In the genomic region with DNA sequence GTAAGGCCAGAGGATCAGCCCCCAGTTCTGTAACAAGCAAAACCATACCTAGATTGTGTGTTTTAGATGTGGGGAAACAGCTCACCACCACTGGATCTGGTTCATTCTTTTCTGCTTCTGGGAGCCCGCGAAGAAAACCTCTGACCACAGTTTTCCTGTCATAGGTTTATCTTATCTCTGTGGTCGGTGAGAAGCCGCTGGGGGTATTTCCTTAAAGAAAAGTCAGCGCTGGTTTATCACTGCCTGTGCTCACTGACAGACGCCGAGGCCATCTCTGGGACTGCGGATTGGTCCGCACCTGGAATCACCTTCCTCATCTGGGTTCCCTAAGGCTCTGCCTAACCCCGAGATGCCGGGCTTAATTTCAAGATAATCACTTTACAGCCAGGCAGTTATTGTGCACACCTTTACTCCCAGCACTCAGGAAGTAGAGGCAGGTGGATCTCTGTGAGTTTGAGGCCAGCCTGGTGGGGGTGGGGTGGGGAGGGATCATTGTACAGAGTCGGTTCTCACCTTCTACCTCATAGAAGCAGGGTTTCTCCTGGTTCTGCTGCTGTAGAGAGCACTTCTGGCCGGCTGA, we compare ENCODE assay signal across 24 mouse cellular contexts. TPM values are rescaled to one million over a fixed set of nuclear protein-coding genes. Genes with fewer than 3 reads are reported as not detected.
A peak's percentile ranks its signal among the peaks of the same experiment; 100 is the strongest.
DNase-seq lines count a peak whose midpoint lies in the region; ATAC-seq lines count a peak whose summit lies in the region.
"Had no signal": no experiment of that assay in that cellular context is flagged by ENCODE, and none has a peak within 500 bp of the region (broad histone marks: within the 10 kb centered on the region; RNA-seq: fewer than 3 reads in every experiment).

No protein-coding gene starts in this region.

- peak; percentile 14 for DNase-seq in midbrain, embryonic 11.5 days (ENCODE audit: low spot score, missing footprints)
- no peak for DNase-seq in midbrain, embryonic 14.5 days
- peak; percentile 7 to 39 for DNase-seq in thymus, adult 18-20 months
- no peak for DNase-seq in adrenal gland, adult 2 months
- DNase-seq in urinary bladder, postnatal 25 days (ENCODE audit: low spot score) = no peak
- DNase-seq in gastrocnemius, postnatal 14 days = no peak
- DNase-seq: adrenal gland, postnatal 25 days; cerebellum, adult 9-10 months; heart, postnatal 36 days; liver, postnatal 0 days; lung, postnatal 36 days; spleen, adult 18-20 months had no signal

- ATAC-seq in midbrain, embryonic 11.5 days (ENCODE audit: low FRiP score) = no peak
- no peak for ATAC-seq in midbrain, embryonic 14.5 days (ENCODE audit: low FRiP score, low TSS enrichment)
- ATAC-seq in inflammation-experienced regulatory T-cells, adult 6 months = peak; percentile 85
- no peak for ATAC-seq in heart, embryonic 11.5 days (replicated peaks; ENCODE audit: insufficient number of reproducible peaks, low FRiP score, low TSS enrichment)
- ATAC-seq: liver, postnatal 0 days; midbrain, embryonic 15.5 days had no signal

- no peak overlapping the region for H3K4me3 ChIP-seq in midbrain, embryonic 11.5 days (ENCODE audit: low read depth, low read length)
- no peak overlapping the region for H3K4me3 ChIP-seq in midbrain, embryonic 14.5 days (replicated peaks; ENCODE audit: low read depth, low read length)
- no peak overlapping the region for H3K4me3 ChIP-seq in heart, embryonic 11.5 days (ENCODE audit: low read depth, low read length)
- H3K4me3 ChIP-seq: embryonic facial prominence, embryonic 15.5 days; heart, embryonic 10.5 days; midbrain, embryonic 15.5 days; neural tube, embryonic 12.5 days had no signal

- WGBS in midbrain, embryonic 11.5 days = 85% methylated on average over 13 of the region's 13 CpGs
- 88% methylated on average over 13 of the region's 13 CpGs for WGBS in midbrain, embryonic 14.5 days
- 27% methylated on average over 13 of the region's 13 CpGs for WGBS in heart, embryonic 11.5 days (ENCODE audit: insufficient replicate concordance)

- H3K27me3 ChIP-seq in midbrain, embryonic 11.5 days (ENCODE audit: control insufficient read depth, insufficient read depth, low read length) = no peaks in the 10 kb centered on the region
- H3K27me3 ChIP-seq in midbrain, embryonic 14.5 days (ENCODE audit: control insufficient read depth, insufficient read depth, low read length) = no peaks in the 10 kb centered on the region
- H3K27me3 ChIP-seq in heart, embryonic 11.5 days (ENCODE audit: control insufficient read depth, insufficient read depth, low read length) = no peaks in the 10 kb centered on the region
- H3K27me3 ChIP-seq: embryonic facial prominence, embryonic 15.5 days; midbrain, embryonic 15.5 days; neural tube, embryonic 12.5 days had no signal

- no peak overlapping the region for H3K9ac ChIP-seq in midbrain, embryonic 11.5 days (ENCODE audit: low read length)
- no peak overlapping the region for H3K9ac ChIP-seq in midbrain, embryonic 14.5 days (replicated peaks; ENCODE audit: low read length)
- no peak overlapping the region for H3K9ac ChIP-seq in heart, embryonic 11.5 days (ENCODE audit: low read depth, low read length)
- H3K9ac ChIP-seq: embryonic facial prominence, embryonic 15.5 days; liver, postnatal 0 days; midbrain, embryonic 15.5 days; neural tube, embryonic 12.5 days had no signal

- no peaks in the 10 kb centered on the region for H3K9me3 ChIP-seq in midbrain, embryonic 11.5 days (ENCODE audit: control insufficient read depth, low read length)
- peaks cover 8% of the 10 kb centered on the region; the same call in 1 of the 2 replicates for H3K9me3 ChIP-seq in midbrain, embryonic 14.5 days (ENCODE audit: control insufficient read depth, low read length)
- H3K9me3 ChIP-seq in heart, embryonic 11.5 days (replicated peaks; ENCODE audit: control insufficient read depth, low read length) = peaks cover 12% of the 10 kb centered on the region
- H3K9me3 ChIP-seq: embryonic facial prominence, embryonic 15.5 days; midbrain, embryonic 15.5 days had no signal

- H3K27ac ChIP-seq in midbrain, embryonic 11.5 days (ENCODE audit: low read depth, low read length) = no peak overlapping the region
- H3K27ac ChIP-seq in midbrain, embryonic 14.5 days (replicated peaks; ENCODE audit: low read depth, low read length) = no peak overlapping the region
- no peak overlapping the region for H3K27ac ChIP-seq in heart, embryonic 11.5 days (ENCODE audit: low read depth, low read length)
- H3K27ac ChIP-seq: embryonic facial prominence, embryonic 15.5 days; heart, embryonic 10.5 days; kidney, postnatal 0 days; midbrain, embryonic 15.5 days; neural tube, embryonic 12.5 days; stomach, postnatal 0 days had no signal

- intact Hi-C loops in gastrocnemius, postnatal 14 days (cut with DNase I; ENCODE audit: low total_unique reads) = no loop called here

- H3K4me2 ChIP-seq in midbrain, embryonic 11.5 days = no peak overlapping the region
- no peak overlapping the region for H3K4me2 ChIP-seq in midbrain, embryonic 14.5 days (ENCODE audit: low read length)
- no peak overlapping the region for H3K4me2 ChIP-seq in heart, embryonic 11.5 days
- H3K4me2 ChIP-seq: embryonic facial prominence, embryonic 15.5 days; midbrain, embryonic 15.5 days; neural tube, embryonic 12.5 days had no signal

- H3K36me3 ChIP-seq in midbrain, embryonic 11.5 days (ENCODE audit: control insufficient read depth, insufficient read depth, low read length) = no peaks in the 10 kb centered on the region
- no peaks in the 10 kb centered on the region for H3K36me3 ChIP-seq in midbrain, embryonic 14.5 days (ENCODE audit: control insufficient read depth, insufficient read depth, low read length)
- no peaks in the 10 kb centered on the region for H3K36me3 ChIP-seq in heart, embryonic 11.5 days (ENCODE audit: control insufficient read depth, insufficient read depth, low read length)
- H3K36me3 ChIP-seq: embryonic facial prominence, embryonic 15.5 days; heart, embryonic 10.5 days; midbrain, embryonic 15.5 days; neural tube, embryonic 12.5 days had no signal

- no peaks in the 10 kb centered on the region for H3K4me1 ChIP-seq in midbrain, embryonic 11.5 days (ENCODE audit: control insufficient read depth, insufficient read depth, low read length)
- H3K4me1 ChIP-seq in midbrain, embryonic 14.5 days (ENCODE audit: control insufficient read depth, insufficient read depth, low read length) = no peaks in the 10 kb centered on the region
- H3K4me1 ChIP-seq in heart, embryonic 11.5 days (ENCODE audit: control insufficient read depth, insufficient read depth, low read length) = no peaks in the 10 kb centered on the region
- H3K4me1 ChIP-seq: embryonic facial prominence, embryonic 15.5 days; heart, embryonic 10.5 days; midbrain, embryonic 15.5 days; neural tube, embryonic 12.5 days had no signal

RNA-seq across cellular contexts. Expression of gene Olfr718-ps1, which starts 14.4 kb away (rescaled TPM):
- polyA plus RNA-seq in midbrain, embryonic 11.5 days (2014; fragmentation: Nextera tagmentation; extraction: Ambion mirVana) = not detected in 2 replicates
- polyA plus RNA-seq in midbrain, embryonic 14.5 days (2014; fragmentation: Nextera tagmentation; extraction: Ambion mirVana) = not detected in 2 replicates
- polyA plus RNA-seq in inflammation-experienced regulatory T-cells, adult 6 months (2017; shearing (Covaris generic)) = under 1 TPM in 1 of 3 experiments, not detected in 2; 0.12 TPM
- total RNA-seq in adrenal gland, adult 2 months (2021) = not detected
- not detected in 2 replicates for polyA plus RNA-seq in adrenal gland, adult 2 months (2012; rRNA removed)
- polyA plus RNA-seq in heart, embryonic 11.5 days (2014; fragmentation: Nextera tagmentation; extraction: Ambion mirVana) = 0.06 and 0.07 TPM in 2 replicates
- total RNA-seq in gastrocnemius, postnatal 14 days (2021) = not detected
- total RNA-seq: heart, postnatal 36 days had no signal
- polyA plus RNA-seq: intestine, embryonic 14.5 days; kidney, postnatal 0 days; limb, embryonic 14.5 days; neural tube, embryonic 12.5 days; stomach, postnatal 0 days had no signal

RNA-seq across cellular contexts. Expression of gene Rnf216, which starts 20.2 kb away (rescaled TPM):
- 29.2 and 29.4 TPM in 2 replicates for polyA plus RNA-seq in midbrain, embryonic 11.5 days (2014; fragmentation: Nextera tagmentation; extraction: Ambion mirVana)
- 28.9 and 32.1 TPM in 2 replicates for polyA plus RNA-seq in midbrain, embryonic 14.5 days (2014; fragmentation: Nextera tagmentation; extraction: Ambion mirVana)
- 10 to 100 TPM; 31.4 to 41.7 (median 32.2) TPM for polyA plus RNA-seq in inflammation-experienced regulatory T-cells, adult 6 months (2017; shearing (Covaris generic))
- 10 to 100 TPM; 37.5 to 50.4 TPM for total RNA-seq in adrenal gland, adult 2 months (2021)
- polyA plus RNA-seq in adrenal gland, adult 2 months (2012; rRNA removed) = 40.3 and 47.6 TPM in 2 replicates
- 22.8 and 35.2 TPM in 2 replicates for polyA plus RNA-seq in heart, embryonic 11.5 days (2014; fragmentation: Nextera tagmentation; extraction: Ambion mirVana)
- total RNA-seq in gastrocnemius, postnatal 14 days (2021) = 10 to 100 TPM; 16.6 to 19.0 TPM

RNA-seq across cellular contexts. Expression of gene Rbak, which starts 47.5 kb away (rescaled TPM):
- polyA plus RNA-seq in midbrain, embryonic 11.5 days (2014; fragmentation: Nextera tagmentation; extraction: Ambion mirVana) = 10.8 and 11.9 TPM in 2 replicates
- 12.3 and 13.9 TPM in 2 replicates for polyA plus RNA-seq in midbrain, embryonic 14.5 days (2014; fragmentation: Nextera tagmentation; extraction: Ambion mirVana)
- 10 to 100 TPM in 1 of 3 experiments, 1 to 10 TPM in 2; 7.2 to 11.8 (median 7.7) TPM for polyA plus RNA-seq in inflammation-experienced regulatory T-cells, adult 6 months (2017; shearing (Covaris generic))
- 10 to 100 TPM in 1 of 2 experiments, 1 to 10 TPM in 1; 8.9 to 12.8 TPM for total RNA-seq in adrenal gland, adult 2 months (2021)
- polyA plus RNA-seq in adrenal gland, adult 2 months (2012; rRNA removed) = 3.7 and 5.9 TPM in 2 replicates
- 8.6 and 8.9 TPM in 2 replicates for polyA plus RNA-seq in heart, embryonic 11.5 days (2014; fragmentation: Nextera tagmentation; extraction: Ambion mirVana)
- 1 to 10 TPM; 4.3 to 4.5 TPM for total RNA-seq in gastrocnemius, postnatal 14 days (2021)

RNA-seq across cellular contexts. Expression of gene Spdye4b, which starts 47.8 kb away (rescaled TPM):
- polyA plus RNA-seq in midbrain, embryonic 11.5 days (2014; fragmentation: Nextera tagmentation; extraction: Ambion mirVana) = not detected in 2 replicates
- not detected in 2 replicates for polyA plus RNA-seq in midbrain, embryonic 14.5 days (2014; fragmentation: Nextera tagmentation; extraction: Ambion mirVana)
- polyA plus RNA-seq in inflammation-experienced regulatory T-cells, adult 6 months (2017; shearing (Covaris generic)) = not detected
- total RNA-seq in adrenal gland, adult 2 months (2021) = not detected
- not detected in 2 replicates for polyA plus RNA-seq in adrenal gland, adult 2 months (2012; rRNA removed)
- not detected in 2 replicates for polyA plus RNA-seq in heart, embryonic 11.5 days (2014; fragmentation: Nextera tagmentation; extraction: Ambion mirVana)
- not detected for total RNA-seq in gastrocnemius, postnatal 14 days (2021)
- total RNA-seq: adrenal gland, postnatal 25 days; heart, postnatal 36 days; layer of hippocampus, adult 8-10 months had no signal
- polyA plus RNA-seq: embryonic facial prominence, embryonic 15.5 days; forebrain, embryonic 11.5 days; heart, embryonic 10.5 days; intestine, embryonic 14.5 days; kidney, postnatal 0 days; limb, embryonic 14.5 days; liver, postnatal 0 days; midbrain, embryonic 15.5 days; neural tube, embryonic 12.5 days; stomach, postnatal 0 days had no signal

Comparison
In these comparisons a context has a peak if more than half of its experiments do, and no peak if none do; other contexts are left out.
1. DNase-seq: peak in midbrain, embryonic 11.5 days (single experiment) and thymus, adult 18-20 months (2 of 2); none in midbrain, embryonic 14.5 days (single experiment), adrenal gland, adult 2 months (single experiment), urinary bladder, postnatal 25 days (single experiment) and gastrocnemius, postnatal 14 days (single experiment).